Mouse (Mus musculus): ENCODE data around the gene Serpina9.

DNA sequence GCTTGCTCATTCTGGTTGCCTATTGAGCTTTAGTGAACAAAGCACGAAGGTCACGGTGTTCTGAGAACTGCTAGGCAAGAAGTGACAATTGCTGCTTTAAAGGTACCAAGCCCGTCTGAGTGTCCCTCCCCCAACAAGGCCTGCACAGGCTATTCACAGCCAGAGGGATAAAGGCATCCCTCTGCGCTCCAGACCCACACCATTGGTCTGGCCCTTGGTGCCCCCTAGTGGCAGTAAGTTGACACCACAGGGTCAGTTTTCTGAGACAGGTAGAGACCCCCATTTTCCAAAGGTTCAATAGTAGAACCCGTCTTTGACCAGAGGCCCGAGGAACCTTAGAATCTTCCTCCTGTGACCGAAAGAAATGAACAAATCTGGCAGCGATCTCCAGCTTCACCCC lies 16.4 kb upstream of the Serpina9 start:
- TF ChIP-seq CTCF (conservative IDR thresholded peaks at IDR 0.05; ENCODE audit: low read length) = peak; percentile 51
- TF ChIP-seq POU5F1 (IDR thresholded peaks at IDR 0.05; ENCODE audit: borderline replicate concordance, low read length) = no peak
- TF ChIP-seq NANOG (IDR thresholded peaks at IDR 0.05; ENCODE audit: borderline replicate concordance, low read length) = no peak

Data from E14TG2a.4 (cell line).